Mouse (Mus musculus) midbrain, embryonic 11.5 days (tissue): ENCODE data around the gene Commd9. TPM values are rescaled to one million over a fixed set of nuclear protein-coding genes. Genes with fewer than 3 reads are reported as not detected.

Experiments
- ATAC-seq: fragments of 200-750 bp; cut with Nextera tagmentation; 2 replicates; pipeline ENCODE4 v1.8.0; 2017; ENCODE audit warnings: moderate TSS enrichment, moderate library complexity; ENCODE audit not compliant: low FRiP score
- DNase-seq: peaks from one replicate; pipeline ENCODE4 v3.0.0; 2015; ENCODE audit warnings: low spot score; ENCODE audit errors: missing footprints
- H3K27ac ChIP-seq: fragments of 300-500 bp; sonication (generic); 2 replicates; pipeline ENCODE4 v1.5.1; 2014; ENCODE audit warnings: low read depth, low read length
- H3K27me3 ChIP-seq: fragments of 300-500 bp; sonication (generic); 2 replicates; pipeline ENCODE4 v1.6.1; 2014; ENCODE audit warnings: mild to moderate bottlenecking, low read length, moderate library complexity, mixed read lengths; ENCODE audit not compliant: control insufficient read depth, insufficient read depth
- H3K36me3 ChIP-seq: fragments of 300-500 bp; sonication (generic); 2 replicates; pipeline ENCODE4 v1.6.1; 2014; ENCODE audit warnings: mild to moderate bottlenecking, low read length, moderate library complexity, mixed read lengths; ENCODE audit not compliant: control insufficient read depth, insufficient read depth
- H3K4me1 ChIP-seq: fragments of 300-500 bp; sonication (generic); 2 replicates; pipeline ENCODE4 v1.6.1; 2014; ENCODE audit warnings: low read length; ENCODE audit not compliant: control insufficient read depth, insufficient read depth
- H3K4me2 ChIP-seq: fragments of 300-500 bp; sonication (generic); 2 replicates; pipeline ENCODE4 v1.6.1; 2014; ENCODE audit warnings: mild to moderate bottlenecking, moderate library complexity
- H3K4me3 ChIP-seq: fragments of 300-500 bp; sonication (generic); 2 replicates; pipeline ENCODE4 v1.5.1; 2014; ENCODE audit warnings: low read depth, low read length
- H3K9ac ChIP-seq: fragments of 300-500 bp; sonication (generic); 2 replicates; pipeline ENCODE4 v1.6.1; 2014; ENCODE audit warnings: low read length
- H3K9me3 ChIP-seq: fragments of 300-500 bp; sonication (generic); 2 replicates; pipeline ENCODE4 v1.6.1; 2016; ENCODE audit warnings: low read length; ENCODE audit not compliant: control insufficient read depth
- WGBS: fragments of 180-500 bp; shearing (Covaris S2); extraction: QIAGEN DNeasy Blood & Tissue Kit; methylation state at CpG from one replicate; pipeline ENCODE4 v1.1.7; 2014; 5-methylcytosine and 5-hydroxymethylcytosine counted together
- polyA plus RNA-seq: library from polyadenylated mRNA; unstranded; fragments of >200 nt; fragmentation: Nextera tagmentation; extraction: Ambion mirVana; gene quantifications from 2 replicates; pipeline ENCODE4 v1.2.1, GENCODE M21; 2014

Commd9 gene
- polyA plus RNA-seq, 1 experiment from 2014 or later, result 75.0 TPM

DNA sequence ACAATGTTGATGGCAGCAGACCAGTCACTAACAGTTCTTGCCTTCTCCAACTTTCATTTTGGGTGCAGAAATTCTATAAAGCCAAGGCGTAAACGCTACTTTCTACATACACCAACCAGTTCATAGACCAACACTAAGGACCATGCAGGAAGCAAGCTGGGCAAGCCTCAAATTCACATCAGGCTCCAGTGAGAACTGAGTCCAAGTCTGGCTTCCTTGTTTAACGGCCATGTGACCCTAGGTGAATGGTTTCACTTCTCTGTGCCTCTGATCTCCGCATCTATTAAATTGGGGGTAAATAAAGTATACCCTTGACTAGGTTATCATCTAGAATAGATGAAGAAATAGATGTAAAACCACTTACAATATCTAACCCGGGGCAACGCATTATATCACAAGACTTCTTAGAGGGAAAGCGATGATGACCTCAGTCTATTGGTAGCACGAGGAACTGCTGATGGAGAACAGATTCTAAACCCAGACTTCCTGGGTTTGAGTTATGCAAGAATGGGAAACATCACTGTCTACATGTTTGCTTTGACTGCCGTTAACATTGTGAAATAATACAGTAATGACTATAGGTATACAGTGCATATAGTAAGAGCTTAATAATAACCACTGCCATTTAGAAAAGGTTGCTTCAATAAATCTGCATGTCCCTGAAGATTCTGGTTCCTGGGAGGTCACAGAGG, 4.4 kb upstream of the Commd9 start:
- Histone ChIP-seq H3K27me3 (no peaks in the 10 kb centered on the region), H3K4me3 (no peak overlapping the region), H3K36me3 (no peaks in the 10 kb centered on the region), H3K9ac (no peak overlapping the region), H3K4me2 (no peak overlapping the region), H3K9me3 (no peaks in the 10 kb centered on the region), H3K4me1 (peaks cover 2% of the 10 kb centered on the region; the same call in 1 of the 2 replicates), H3K27ac (no peak overlapping the region)
- DNase-seq, result no peak
- WGBS, result 93% methylated on average over 9 of the region's 9 CpGs
- ATAC-seq, result no peak

DNA sequence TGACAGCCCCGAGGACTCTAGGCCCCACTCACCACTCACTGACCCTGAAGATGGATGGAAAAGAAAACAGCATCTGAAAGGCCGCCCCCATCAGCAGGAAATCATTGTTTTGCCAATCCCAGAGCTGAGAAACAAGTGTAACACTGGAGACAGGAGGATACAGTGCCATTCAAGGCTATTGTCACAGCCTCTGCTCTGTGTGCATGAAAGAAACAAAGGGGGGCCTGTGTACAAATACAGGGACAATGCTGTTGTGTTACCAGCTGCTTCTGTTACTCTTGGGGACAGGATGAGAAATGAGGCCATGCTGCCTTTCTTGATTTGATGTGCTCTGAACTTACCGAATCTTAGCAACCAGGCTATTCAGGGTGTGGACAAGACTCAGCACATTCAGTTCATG, 3.0 kb upstream of the Commd9 start, which contains the start of gene Prr5l:
Gene Prr5l (minus strand): TSS at position 30 of the 400 bp plus-strand sequence.
- no peaks in the 10 kb centered on the region for H3K27me3 ChIP-seq
- peaks cover 2% of the 10 kb centered on the region; the same call in 1 of the 2 replicates for H3K4me1 ChIP-seq
- DNase-seq (no peak), ATAC-seq (no peak)
- H3K4me2 ChIP-seq, result no peak within 1 kb of the TSS
- H3K9me3 ChIP-seq, result no peaks in the 10 kb centered on the region
- no peak within 1 kb of the TSS for H3K4me3 ChIP-seq
- no peaks in the 10 kb centered on the region for H3K36me3 ChIP-seq
- 52% methylated on average over 3 of the region's 3 CpGs for WGBS
- H3K27ac ChIP-seq, result no peak within 1 kb of the TSS
- H3K9ac ChIP-seq, result no peak within 1 kb of the TSS

DNA sequence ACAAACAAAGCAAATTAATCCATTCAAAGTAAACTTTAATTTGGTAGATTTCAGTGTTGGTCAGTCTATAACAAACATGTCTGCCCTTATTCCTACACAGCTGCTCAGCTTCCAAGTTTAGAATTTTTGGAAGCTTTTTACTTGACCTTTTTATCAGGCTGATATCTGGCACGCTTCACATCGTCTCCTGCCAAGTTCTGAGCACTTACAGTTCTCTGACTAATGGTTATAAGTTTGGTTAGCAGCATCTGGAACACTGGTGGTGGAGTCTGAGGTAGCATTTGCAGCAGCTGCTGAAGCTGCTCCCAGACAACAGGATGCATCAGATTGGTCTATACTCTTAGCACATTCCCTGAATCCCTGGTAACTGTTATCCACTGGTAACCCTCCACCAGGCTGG, 1.8 kb upstream of the Commd9 start:
- no peak for ATAC-seq
- no peaks in the 10 kb centered on the region for H3K27me3 ChIP-seq
- WGBS, result 93% methylated on average over 2 of the region's 2 CpGs
- DNase-seq, result no peak
- no peak overlapping the region for H3K4me3 ChIP-seq
- no peak overlapping the region for H3K9ac ChIP-seq
- no peak overlapping the region for H3K4me2 ChIP-seq
- no peaks in the 10 kb centered on the region for H3K9me3 ChIP-seq
- no peaks in the 10 kb centered on the region for H3K36me3 ChIP-seq
- H3K4me1 ChIP-seq, result peaks cover 2% of the 10 kb centered on the region; the same call in 1 of the 2 replicates
- no peak overlapping the region for H3K27ac ChIP-seq

DNA sequence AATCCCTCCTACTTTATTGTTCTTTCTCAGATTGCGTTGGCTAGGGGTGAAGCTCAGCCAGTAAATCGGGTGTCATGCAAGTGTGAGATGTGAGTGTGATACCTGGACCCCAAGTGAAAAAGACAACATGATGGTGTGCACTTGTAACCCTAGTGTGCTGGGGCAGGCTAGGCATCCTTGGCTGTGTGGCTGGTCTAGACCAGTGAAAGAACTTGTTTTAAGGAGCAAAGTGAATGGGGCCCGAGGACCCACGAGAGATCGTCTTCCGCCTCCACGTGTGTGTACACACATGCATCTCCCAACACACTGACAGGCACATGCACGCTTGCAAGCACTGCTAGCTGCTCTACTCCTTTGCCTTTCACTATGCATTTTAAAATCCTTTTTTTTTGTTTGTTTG, 2.8 kb downstream of the Commd9 start:
- H3K27ac ChIP-seq, result no peak overlapping the region
- no peak overlapping the region for H3K4me3 ChIP-seq
- no peaks in the 10 kb centered on the region for H3K36me3 ChIP-seq
- no peak overlapping the region for H3K9ac ChIP-seq
- WGBS, result 92% methylated on average over 8 of the region's 8 CpGs
- no peaks in the 10 kb centered on the region for H3K27me3 ChIP-seq
- peaks cover 2% of the 10 kb centered on the region; the same call in 1 of the 2 replicates for H3K4me1 ChIP-seq
- H3K9me3 ChIP-seq, result no peaks in the 10 kb centered on the region
- peak; percentile 59 for DNase-seq
- no peak for ATAC-seq
- H3K4me2 ChIP-seq, result no peak overlapping the region

DNA sequence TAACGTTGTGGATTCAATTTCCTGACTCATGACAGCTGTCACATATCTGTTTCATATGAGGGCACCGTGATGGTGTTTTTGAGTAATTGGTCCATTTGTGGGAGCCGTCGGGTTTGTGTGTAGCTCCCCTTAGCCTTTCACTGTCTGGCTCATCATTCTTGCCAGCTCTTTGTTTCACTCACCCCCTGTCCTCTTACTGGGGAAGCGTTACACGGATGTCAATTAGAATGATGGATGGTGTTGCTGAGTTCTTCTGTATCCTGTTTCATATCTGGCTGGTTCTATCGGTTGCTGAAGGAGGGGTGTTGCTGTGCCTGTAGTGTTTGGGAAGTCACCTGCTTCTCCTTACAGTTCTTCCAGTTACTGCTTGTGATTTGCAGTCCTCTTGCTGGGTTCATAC, 5.1 kb downstream of the Commd9 start:
- Histone ChIP-seq H3K27ac (no peak overlapping the region), H3K9ac (no peak overlapping the region), H3K4me3 (no peak overlapping the region), H3K36me3 (no peaks in the 10 kb centered on the region), H3K9me3 (no peaks in the 10 kb centered on the region), H3K4me1 (peaks cover 4% of the 10 kb centered on the region), H3K4me2 (no peak overlapping the region), H3K27me3 (no peaks in the 10 kb centered on the region)
- WGBS, result 87% methylated on average over 7 of the region's 7 CpGs
- DNase-seq (peak; percentile 49), ATAC-seq (no peak)

DNA sequence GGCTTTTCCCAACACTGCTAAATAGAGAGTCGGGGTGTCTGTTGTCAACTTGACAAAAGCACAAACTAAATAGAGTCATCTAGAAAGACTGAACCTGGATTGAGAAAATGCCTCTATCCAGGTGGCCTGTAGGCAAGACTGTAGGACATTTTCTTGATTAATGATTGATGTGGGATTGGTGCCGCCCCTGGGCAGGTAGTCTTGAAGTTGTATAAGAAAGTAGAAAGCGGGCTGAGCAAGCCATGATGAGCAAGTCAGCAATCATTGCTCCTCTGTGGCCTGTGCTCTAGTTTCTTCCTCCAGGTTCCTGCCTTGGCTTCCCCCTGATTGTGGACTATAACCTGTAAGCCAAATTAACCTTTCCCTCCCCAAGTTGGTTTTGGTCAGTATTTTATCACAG, 8.1 kb downstream of the Commd9 start:
- DNase-seq (no peak), ATAC-seq (no peak)
- Histone ChIP-seq H3K27ac (no peak overlapping the region), H3K36me3 (no peaks in the 10 kb centered on the region), H3K27me3 (no peaks in the 10 kb centered on the region), H3K9me3 (no peaks in the 10 kb centered on the region), H3K9ac (no peak overlapping the region), H3K4me1 (peaks cover 8% of the 10 kb centered on the region), H3K4me2 (no peak overlapping the region), H3K4me3 (no peak overlapping the region)
- 97% methylated on average over 3 of the region's 3 CpGs for WGBS

DNA sequence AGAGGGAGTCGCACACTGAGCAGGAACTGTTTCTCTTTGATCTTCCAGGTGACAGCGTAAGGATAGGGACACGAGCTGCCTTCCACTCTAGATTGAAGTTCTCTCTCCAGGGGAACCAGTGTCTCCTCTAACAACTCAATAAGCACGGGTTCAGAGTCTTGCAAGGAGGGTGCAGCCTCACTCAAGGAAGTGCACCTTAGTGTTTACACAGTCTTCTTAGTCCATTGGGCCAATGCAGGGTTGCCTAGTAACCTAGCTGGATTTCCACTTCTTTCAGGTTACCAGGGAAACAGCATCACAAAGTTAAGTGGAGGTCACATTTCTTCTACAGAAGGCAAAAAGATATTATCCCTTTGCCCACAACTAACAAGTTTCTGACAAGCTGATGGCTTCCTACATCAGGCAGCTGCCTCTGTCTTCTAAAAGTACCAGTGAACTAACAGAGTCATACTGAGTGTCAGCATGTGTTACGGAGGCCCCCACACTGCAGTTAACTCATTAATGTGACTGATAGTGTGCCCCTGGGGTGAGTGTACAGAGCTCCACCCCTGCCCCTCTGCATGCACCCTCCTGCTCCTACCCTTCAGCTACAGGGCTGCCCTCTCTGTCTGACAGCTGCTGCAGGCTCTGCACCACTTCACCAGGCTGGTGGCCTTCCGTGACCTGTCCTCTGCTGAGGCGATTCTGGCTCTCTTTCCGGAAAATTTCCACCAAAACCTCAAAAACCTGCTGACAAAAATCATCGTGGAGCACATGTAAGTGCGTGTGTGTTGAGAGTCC, 10.6 kb downstream of the Commd9 start:
- no peak for ATAC-seq
- no peak overlapping the region for H3K4me2 ChIP-seq
- WGBS, result 75% methylated on average over 10 of the region's 10 CpGs
- no peak overlapping the region for H3K27ac ChIP-seq
- H3K9me3 ChIP-seq, result no peaks in the 10 kb centered on the region
- H3K9ac ChIP-seq, result no peak overlapping the region
- H3K27me3 ChIP-seq, result no peaks in the 10 kb centered on the region
- H3K4me1 ChIP-seq, result peaks cover 8% of the 10 kb centered on the region
- 0 out of 2 replicates have a peak, but pooled peaks cover 2% of the 10 kb centered on the region for H3K36me3 ChIP-seq
- DNase-seq, result peak; percentile 78
- H3K4me3 ChIP-seq, result no peak overlapping the region

DNA sequence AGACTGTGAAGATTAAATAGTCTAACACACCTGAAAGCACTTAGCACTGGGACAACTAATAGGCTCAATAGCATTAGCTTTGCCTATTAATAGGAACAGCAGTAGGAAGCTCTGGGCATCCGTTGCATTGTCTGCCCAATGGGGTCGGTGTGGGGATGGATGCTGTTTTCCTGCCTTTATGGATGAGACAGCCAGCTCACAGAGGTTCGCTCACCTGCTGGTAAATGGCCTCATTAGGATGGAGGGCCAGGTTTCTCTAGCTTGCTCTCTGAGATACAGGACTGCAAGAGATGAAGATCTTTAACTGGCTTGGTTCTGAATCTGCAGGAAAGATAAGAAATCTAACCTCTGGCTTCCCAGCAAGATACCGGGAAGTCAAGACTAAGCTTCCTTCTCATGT, 16.1 kb downstream of the Commd9 start:
- Histone ChIP-seq H3K9ac (no peak overlapping the region), H3K27ac (no peak overlapping the region), H3K27me3 (no peaks in the 10 kb centered on the region), H3K4me3 (no peak overlapping the region), H3K4me2 (no peak overlapping the region), H3K4me1 (peaks cover 6% of the 10 kb centered on the region), H3K9me3 (no peaks in the 10 kb centered on the region), H3K36me3 (0 out of 2 replicates have a peak, but pooled peaks cover 2% of the 10 kb centered on the region)
- 81% methylated on average over 4 of the region's 4 CpGs for WGBS
- no peak for DNase-seq
- ATAC-seq, result no peak
